Mouse (Mus musculus): ENCODE data around the gene Vmn2r48. TPM values are rescaled to one million over a fixed set of nuclear protein-coding genes. Genes with fewer than 3 reads are reported as not detected.

Vmn2r48 gene
- not detected for polyA plus RNA-seq (2014; fragmentation: Illumina TruSeq; extraction: RNeasy Lipid Tissue Mini Kit (QIAGEN cat#74804); ENCODE audit: low read depth, low replicate concordance)

DNA sequence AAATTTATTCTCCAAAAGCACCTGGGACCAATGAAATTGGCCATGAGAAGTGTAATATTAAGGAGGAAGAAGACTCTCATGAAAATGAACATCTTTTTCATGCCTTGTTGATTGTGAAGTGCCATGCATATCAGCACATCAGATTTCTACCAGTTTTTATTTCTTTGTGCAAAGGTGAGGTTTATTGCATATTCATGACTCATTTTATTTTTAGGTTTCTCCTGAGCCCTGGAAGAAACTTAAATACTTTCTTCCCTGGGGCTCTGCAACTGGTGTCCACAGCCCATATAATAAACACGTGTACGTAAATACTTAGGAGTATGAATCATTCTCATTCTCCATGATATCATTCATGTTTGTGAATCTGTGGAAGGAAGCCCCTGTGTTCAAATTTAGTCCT is at the start of gene Vmn2r48:
Gene Vmn2r48, minus strand, starts transcription at position 101 of the 400 bp plus-strand sequence.

DNA sequence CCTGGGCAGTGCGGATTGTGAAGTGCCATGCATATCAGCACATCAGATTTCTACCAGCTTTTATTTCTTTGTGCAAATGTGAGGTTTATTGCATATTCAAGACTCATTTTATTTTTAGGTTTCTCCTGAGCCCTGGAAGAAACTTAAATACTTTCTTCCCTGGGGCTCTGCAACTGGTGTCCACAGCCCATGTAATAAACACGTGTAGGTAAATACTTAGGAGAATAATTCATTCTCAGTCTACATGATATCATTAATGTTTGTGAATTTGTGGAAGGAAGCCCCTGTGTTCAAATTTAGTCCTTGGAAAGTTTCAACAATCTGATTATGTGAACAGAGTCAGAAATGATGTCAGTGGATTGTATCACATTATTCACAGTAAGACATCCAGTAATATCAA is 38.8 kb upstream of the Vmn2r48 start, which contains the start of gene Vmn2r49:
Gene Vmn2r49, minus strand, starts transcription at position 101 of the 400 bp plus-strand sequence.

Other genes starting within 250 kb of the Vmn2r48 start
- gene Vmn2r46, start 183.0 kb downstream of the Vmn2r48 start, polyA plus RNA-seq (2014; fragmentation: Illumina TruSeq; extraction: RNeasy Lipid Tissue Mini Kit (QIAGEN cat#74804); ENCODE audit: low read depth, low replicate concordance): not detected
- gene Vmn2r47, start 112.3 kb downstream of the Vmn2r48 start, polyA plus RNA-seq (2014; fragmentation: Illumina TruSeq; extraction: RNeasy Lipid Tissue Mini Kit (QIAGEN cat#74804); ENCODE audit: low read depth, low replicate concordance): not detected
- gene Vmn2r49, start 38.7 kb upstream of the Vmn2r48 start, polyA plus RNA-seq (2014; fragmentation: Illumina TruSeq; extraction: RNeasy Lipid Tissue Mini Kit (QIAGEN cat#74804); ENCODE audit: low read depth, low replicate concordance): not detected
- not detected for gene Vmn2r50, start 99.7 kb upstream of the Vmn2r48 start, polyA plus RNA-seq (2014; fragmentation: Illumina TruSeq; extraction: RNeasy Lipid Tissue Mini Kit (QIAGEN cat#74804); ENCODE audit: low read depth, low replicate concordance)
- gene Vmn2r51, start 152.2 kb upstream of the Vmn2r48 start, polyA plus RNA-seq (2014; fragmentation: Illumina TruSeq; extraction: RNeasy Lipid Tissue Mini Kit (QIAGEN cat#74804); ENCODE audit: low read depth, low replicate concordance): not detected
- gene Vmn2r52, start 223.0 kb upstream of the Vmn2r48 start, polyA plus RNA-seq (2014; fragmentation: Illumina TruSeq; extraction: RNeasy Lipid Tissue Mini Kit (QIAGEN cat#74804); ENCODE audit: low read depth, low replicate concordance): not detected

Measured in heart, adult 10 weeks (tissue).